Mouse (Mus musculus): ENCODE measurements at regions not wholly inside any gene's neighbourhood (a gene's known extent, or its start where the extent isn't known, plus 50 kb on each side); places are given as distances from the start of the nearest gene placed in this dataset.

DNA sequence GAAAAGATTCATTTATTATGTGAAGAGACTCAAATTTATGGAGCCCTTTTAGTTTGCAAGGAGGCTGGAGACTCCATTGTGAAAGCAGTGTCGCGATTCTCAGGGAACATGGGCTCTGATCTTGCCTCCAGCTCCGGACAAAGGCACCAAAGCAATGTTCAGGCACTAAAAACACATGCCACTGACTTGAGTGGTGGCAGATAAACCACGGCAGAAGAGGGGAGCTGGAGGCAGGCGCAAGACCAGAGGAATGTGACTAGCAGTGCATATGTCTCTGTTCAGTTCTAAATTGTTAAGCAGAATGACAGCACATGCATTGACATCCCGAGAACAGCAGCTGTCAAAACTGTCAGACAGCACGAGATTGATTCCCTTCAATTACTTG lies 98.5 kb upstream of the Trp63 start:
- no peak for DNase-seq

DNA sequence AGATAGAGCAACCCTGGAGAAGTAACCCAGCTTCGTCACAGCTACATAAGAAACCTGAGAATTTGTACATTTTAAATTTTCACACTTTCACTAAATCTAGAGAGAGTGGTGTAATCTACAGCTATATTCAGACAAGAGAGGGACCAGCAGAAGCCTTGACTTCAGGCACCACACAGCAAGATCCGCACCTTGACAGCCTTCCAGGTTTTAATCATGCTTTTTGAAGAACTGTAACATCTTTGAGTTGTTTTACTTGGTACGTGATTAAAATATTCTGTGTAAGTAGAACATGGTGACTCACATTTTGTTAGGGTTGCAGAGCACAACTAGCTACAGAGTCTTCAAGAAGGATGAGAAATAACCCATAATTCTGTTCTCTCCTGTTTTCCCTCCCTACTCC lies 97.6 kb upstream of the Trp63 start:
- no peak for DNase-seq

DNA sequence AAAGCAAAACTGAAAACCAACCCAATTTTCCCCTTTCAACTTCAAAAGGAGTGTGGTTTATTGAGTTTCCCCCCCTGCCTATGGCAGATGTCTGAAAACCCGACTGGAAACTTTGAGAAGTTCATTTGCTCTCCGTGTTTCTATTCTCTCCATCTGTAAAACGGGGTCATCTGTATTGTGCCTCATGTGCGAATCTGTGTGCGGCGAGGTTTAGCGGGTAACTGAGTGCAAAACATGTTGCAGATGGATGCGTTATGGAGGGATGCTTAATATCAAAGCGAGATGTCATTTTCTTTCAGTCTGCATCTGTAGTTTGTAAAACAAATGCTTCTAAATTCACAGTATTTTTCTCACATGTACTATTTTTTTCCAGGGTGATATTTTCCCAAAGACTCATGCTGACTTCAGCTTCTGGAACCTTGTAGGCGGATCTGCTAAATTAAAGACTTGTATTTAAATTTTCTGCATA lies 95.7 kb upstream of the Trp63 start:
- DNase-seq, result no peak

DNA sequence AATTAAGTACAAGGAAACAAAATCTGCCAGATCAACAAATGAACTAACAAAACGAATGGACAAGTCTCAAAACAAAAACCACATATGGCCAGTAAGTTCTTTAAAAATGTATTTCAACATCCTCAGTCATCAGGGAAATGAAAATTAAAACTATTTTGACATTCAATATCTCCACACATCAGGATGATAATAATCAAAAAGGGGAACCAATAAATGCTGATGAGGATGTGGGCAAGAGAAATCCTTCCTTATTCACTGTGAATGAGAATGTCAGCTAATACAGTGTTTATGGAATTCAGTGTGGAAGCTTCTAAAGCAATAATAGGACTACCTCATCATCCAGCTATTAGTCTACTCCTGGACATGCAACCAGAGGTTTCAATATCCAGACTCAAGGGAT lies 86.1 kb upstream of the Trp63 start:
- no peak for DNase-seq

DNA sequence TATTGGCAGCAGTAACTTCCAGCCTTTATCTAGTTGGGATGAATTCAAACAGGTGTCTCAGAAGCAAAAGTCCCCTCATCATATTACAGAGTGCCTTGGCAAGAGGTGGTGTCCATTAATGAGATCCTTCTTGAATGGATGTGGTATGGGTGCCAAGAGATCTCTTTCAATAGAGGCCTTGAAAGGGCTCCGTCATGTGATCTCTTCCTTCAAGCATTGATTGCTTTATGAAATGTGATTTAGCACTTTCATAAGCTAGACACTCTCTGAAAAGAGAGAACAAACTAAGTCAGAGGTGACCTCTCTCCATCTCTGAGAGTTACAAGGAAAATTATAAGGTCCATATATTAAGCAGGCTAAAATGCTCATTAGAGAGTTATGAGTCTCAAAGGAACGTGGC lies 80.4 kb upstream of the Trp63 start:
- DNase-seq, result no peak

DNA sequence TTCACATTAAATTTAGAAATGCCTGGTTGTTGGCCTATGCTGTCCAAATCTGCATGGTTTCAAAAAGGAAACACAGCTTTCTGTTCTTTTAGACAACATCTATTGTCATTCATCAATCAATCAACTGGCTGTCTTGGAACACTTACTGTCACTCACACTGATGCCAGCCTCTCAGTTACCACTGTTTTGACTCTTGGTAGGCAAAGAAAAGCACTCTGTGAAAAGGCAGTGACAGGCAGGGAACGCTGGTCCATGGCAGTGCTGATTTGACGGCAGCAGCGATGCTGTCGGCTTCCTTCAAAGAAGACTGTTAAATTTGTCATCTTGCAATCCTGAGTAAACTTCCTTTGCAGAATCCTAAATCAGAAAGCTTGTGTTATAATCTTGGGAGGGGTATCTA lies 68.3 kb upstream of the Trp63 start:
- no peak for DNase-seq

DNA sequence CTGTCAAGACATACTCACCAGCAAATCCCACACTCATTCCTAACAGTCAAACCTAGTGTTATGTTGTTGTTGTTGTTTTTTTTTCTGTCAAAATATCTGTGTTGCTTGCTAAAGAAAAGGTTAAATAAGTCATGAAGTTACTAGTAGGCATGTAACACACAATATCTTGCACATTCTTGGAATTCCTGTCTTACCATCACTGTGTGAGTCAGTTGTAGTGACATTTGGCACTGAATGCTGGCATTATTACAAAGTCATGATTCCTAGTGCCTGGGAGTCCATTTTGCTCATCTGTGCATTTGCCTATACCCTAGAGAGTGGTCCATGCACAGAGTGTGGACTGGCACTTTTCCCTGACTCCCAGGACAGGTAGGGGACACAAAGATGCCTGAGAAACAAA lies 67.9 kb upstream of the Trp63 start:
- DNase-seq, result no peak

DNA sequence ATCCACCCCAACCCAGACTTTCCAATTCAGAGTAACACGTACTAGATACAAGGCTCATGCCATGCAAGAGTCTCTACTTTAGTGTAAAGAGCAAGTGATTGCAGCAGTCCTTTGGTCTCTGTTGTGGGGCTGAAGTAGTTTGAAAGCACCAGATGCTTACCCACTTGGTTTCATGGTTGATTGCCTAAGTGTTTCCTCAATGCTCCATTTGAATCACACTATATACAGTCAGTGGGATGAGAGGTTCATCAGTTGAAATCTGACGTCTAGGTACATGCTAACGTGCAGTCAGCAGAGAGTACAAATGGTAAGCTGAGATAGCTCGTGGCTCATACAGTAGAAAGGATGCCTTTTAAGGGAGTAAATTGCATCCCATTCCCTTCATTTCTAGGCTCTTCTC lies 64.7 kb upstream of the Trp63 start:
- no peak for DNase-seq

DNA sequence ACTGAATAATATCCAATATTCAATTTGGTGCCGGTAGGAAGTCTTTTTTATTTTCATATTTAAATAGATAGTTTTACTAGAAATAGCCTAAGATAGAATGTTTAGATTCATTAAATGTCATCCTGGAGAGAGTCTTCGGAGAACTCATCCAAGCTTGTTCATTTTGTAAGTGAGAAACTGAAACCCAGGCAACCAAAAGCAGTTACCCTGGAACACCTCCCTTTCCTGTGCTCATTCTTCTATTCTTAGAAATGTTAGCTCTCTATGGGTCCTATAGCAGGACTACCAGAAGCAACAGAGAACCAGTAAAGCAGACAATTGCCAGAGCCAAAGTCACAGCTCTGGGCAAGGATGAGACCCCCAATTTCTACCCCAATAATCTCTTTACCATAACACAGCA lies 60.9 kb upstream of the Trp63 start:
- no peak for DNase-seq

DNA sequence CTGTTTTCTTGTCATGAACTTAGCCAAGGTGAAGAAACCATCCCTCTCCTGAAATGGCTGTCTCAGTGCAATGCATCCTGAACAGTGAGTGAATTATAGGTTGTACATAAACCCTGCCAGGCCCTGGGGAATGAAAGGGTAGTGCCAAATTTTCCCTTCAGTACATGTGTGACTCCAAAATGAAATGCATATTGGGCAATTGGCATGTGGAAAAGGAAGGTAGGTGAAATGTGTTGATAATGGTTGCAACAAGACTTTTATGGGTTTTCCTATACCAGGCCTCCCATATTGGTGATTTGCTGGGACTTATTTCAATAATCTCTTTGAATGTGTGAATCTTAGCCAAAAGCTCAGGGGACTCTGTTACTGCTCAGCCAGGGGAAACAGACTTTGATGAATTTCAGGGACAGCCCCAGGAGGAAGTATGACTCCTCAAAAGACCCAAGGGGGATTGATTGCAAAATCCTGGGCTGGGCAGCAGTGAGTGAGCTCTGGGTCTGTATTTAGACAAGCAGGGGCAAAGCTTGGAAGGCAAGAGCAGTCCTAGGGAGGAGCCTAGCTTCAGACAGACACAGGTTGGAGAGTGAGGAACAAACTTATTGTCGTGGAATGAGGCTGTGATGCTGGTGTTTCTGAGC lies 59.5 kb upstream of the Trp63 start:
- DNase-seq, result no peak

DNA sequence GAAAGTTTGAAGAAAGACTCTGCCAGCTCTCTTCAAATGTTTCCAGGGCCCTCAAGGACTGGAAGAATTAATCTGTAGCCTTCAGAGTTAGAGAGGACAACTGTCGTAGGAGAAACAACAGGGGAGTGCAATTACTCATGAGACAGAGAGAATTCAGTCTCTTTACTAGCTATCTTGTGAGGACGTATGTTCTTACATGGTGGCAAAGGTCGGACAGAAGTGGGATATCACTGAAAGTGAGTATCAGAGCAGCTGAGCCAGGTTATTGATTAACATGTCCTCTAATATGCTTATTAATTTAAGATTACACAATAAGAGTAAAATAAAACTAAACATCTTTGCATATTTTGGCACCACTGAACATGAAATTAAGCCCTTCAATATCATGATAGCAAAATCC lies 53.8 kb upstream of the Trp63 start:
- DNase-seq, result no peak

DNA sequence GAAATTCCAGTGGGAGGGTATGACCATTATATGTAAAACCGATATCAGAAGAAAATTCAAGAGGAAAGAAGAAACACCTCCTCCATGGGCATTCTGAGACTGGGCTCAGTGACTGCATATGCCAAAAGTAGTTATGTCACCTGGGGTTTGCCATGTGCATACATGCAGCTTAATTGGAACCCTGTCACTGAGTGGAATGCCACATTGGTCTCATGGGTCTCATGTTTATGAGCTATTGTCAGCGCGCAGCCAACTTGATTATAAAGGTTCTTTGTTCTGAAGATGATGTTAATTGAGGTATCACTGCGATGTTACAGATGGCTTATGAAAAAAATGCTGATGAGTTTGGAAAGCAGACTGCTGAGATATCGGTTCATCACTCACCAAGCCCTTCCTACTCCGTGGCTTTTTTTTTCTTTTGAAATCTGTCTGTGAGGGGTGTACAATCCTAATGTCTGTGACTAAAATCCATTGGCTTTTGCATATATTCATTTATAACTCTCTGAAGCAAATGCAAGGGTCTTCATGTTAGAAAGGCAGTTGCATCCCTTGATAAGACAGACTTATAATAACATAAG lies 52.3 kb upstream of the Trp63 start:
- no peak for DNase-seq

Data from kidney, postnatal 36 days (tissue).